Mouse (Mus musculus): ENCODE results near the gene Slc38a5. TPM values are rescaled to one million over a fixed set of nuclear protein-coding genes. Genes with fewer than 3 reads are reported as not detected.

Slc38a5 gene
- polyA plus RNA-seq, 1 experiment from 2014 or later: 13.0 TPM

DNA sequence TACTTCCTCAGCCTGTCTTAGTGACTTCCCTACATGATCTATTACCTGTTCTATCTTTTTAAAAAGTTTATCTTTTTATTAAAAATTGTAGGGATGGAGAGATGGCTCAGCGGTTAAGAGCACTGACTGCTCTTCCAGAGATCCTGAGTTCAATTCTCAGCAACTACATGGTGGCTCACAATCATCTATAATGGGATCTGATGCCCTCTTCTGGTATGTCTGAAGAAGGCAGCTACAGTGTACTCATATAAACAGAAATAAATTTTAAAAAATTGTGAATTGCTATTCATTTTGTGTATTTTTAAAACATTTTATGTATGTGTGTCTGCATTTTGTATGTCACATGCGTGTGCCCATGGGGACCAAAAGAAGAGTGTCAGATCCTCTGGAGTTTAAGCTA lies 23.3 kb upstream of the Slc38a5 start:
- H3K4me1 ChIP-seq (ENCODE audit: control insufficient read depth, insufficient read depth, low read length): no peaks in the 10 kb centered on the region
- no peaks in the 10 kb centered on the region for H3K27me3 ChIP-seq (ENCODE audit: control insufficient read depth, insufficient read depth, low read length)
- 90% methylated on average over 2 of the region's 2 CpGs for WGBS
- no peaks in the 10 kb centered on the region for H3K9me3 ChIP-seq (ENCODE audit: control insufficient read depth, low read depth, low read length)
- no peak overlapping the region for H3K9ac ChIP-seq (replicated peaks; ENCODE audit: low read depth, low read length)
- no peak overlapping the region for H3K4me3 ChIP-seq (ENCODE audit: low read depth, low read length)
- ATAC-seq (ENCODE audit: insufficient number of reproducible peaks, insufficient read depth, low FRiP score, low read depth): no peak
- H3K27ac ChIP-seq (ENCODE audit: low read length): no peak overlapping the region
- no peak overlapping the region for H3K4me2 ChIP-seq (replicated peaks; ENCODE audit: low read depth, low read length)
- H3K36me3 ChIP-seq (ENCODE audit: control insufficient read depth, insufficient read depth, low read length): no peaks in the 10 kb centered on the region

DNA sequence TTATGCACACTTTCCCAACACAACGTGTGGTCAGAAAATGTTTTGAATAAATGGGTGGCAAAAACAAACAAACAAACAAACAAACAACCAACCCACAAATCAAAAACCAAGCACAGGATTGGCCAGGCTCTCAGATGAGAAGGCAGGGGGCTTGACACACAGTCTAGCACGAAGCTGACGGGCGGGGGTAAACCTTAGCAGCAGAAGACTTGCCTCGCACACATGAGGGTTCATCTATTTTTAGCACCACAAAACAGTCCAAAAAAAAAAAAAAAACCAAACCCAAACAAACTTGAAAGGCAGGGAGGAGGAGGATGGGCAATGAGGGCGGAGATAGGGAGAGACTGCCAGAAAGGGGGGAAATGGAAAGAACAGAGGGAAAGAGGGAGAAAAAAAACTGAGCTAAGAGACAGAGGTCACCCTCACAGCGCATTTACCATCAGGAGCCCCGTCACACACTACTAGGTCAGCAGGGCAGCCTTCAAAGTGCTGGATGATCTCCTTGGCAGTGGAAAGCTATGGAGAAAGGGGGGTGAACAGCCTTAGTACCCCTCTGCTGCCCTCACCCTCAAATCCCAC lies 22.3 kb upstream of the Slc38a5 start:
- Histone ChIP-seq H3K27ac (ENCODE audit: low read length) (no peak overlapping the region), H3K27me3 (ENCODE audit: control insufficient read depth, insufficient read depth, low read length) (no peaks in the 10 kb centered on the region), H3K36me3 (ENCODE audit: control insufficient read depth, insufficient read depth, low read length) (no peaks in the 10 kb centered on the region), H3K4me1 (ENCODE audit: control insufficient read depth, insufficient read depth, low read length) (no peaks in the 10 kb centered on the region), H3K9ac (replicated peaks; ENCODE audit: low read depth, low read length) (no peak overlapping the region), H3K4me2 (replicated peaks; ENCODE audit: low read depth, low read length) (no peak overlapping the region), H3K4me3 (ENCODE audit: low read depth, low read length) (no peak overlapping the region), H3K9me3 (ENCODE audit: control insufficient read depth, low read depth, low read length) (no peaks in the 10 kb centered on the region)
- 84% methylated on average over 8 of the region's 8 CpGs for WGBS
- ATAC-seq (ENCODE audit: insufficient number of reproducible peaks, insufficient read depth, low FRiP score, low read depth): no peak

DNA sequence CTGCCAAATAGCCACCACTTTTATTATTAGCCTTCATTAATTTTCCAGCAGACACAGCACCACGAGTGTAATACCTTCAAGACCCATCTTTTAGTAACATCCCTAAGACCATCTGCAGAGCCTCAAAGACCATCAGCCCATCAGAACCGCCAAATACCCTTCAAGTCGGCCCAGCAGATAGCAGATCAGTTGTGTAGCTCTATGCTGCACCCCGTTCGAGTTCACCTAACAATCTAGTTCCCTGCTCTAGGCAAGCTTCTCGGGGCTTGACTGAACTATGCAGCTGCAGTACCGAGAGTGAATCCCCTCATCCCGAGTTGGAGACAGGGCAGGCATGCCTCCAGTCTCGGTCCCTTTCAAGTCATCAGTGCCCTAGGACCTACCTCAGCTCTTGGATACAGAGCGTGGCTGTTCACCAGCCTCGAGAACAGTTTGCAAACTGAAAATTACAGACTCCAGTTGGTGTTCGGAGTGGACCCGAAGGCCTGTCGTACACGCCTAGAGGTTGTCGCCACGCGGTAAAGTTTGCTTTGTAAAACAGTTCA lies 19.1 kb upstream of the Slc38a5 start:
- ATAC-seq (ENCODE audit: insufficient number of reproducible peaks, insufficient read depth, low FRiP score, low read depth): peak; percentile 44; the same call in 1 of the 2 replicates
- Histone ChIP-seq H3K36me3 (ENCODE audit: control insufficient read depth, insufficient read depth, low read length) (no peaks in the 10 kb centered on the region), H3K9ac (replicated peaks; ENCODE audit: low read depth, low read length) (peak overlapping the region; percentile 46), H3K4me1 (ENCODE audit: control insufficient read depth, insufficient read depth, low read length) (no peaks in the 10 kb centered on the region), H3K4me3 (ENCODE audit: low read depth, low read length) (peak overlapping the region; percentile 45), H3K27me3 (ENCODE audit: control insufficient read depth, insufficient read depth, low read length) (no peaks in the 10 kb centered on the region), H3K4me2 (replicated peaks; ENCODE audit: low read depth, low read length) (peak overlapping the region; percentile 57), H3K27ac (ENCODE audit: low read length) (no peak overlapping the region), H3K9me3 (ENCODE audit: control insufficient read depth, low read depth, low read length) (no peaks in the 10 kb centered on the region)
- WGBS: 16% methylated on average over 18 of the region's 18 CpGs

DNA sequence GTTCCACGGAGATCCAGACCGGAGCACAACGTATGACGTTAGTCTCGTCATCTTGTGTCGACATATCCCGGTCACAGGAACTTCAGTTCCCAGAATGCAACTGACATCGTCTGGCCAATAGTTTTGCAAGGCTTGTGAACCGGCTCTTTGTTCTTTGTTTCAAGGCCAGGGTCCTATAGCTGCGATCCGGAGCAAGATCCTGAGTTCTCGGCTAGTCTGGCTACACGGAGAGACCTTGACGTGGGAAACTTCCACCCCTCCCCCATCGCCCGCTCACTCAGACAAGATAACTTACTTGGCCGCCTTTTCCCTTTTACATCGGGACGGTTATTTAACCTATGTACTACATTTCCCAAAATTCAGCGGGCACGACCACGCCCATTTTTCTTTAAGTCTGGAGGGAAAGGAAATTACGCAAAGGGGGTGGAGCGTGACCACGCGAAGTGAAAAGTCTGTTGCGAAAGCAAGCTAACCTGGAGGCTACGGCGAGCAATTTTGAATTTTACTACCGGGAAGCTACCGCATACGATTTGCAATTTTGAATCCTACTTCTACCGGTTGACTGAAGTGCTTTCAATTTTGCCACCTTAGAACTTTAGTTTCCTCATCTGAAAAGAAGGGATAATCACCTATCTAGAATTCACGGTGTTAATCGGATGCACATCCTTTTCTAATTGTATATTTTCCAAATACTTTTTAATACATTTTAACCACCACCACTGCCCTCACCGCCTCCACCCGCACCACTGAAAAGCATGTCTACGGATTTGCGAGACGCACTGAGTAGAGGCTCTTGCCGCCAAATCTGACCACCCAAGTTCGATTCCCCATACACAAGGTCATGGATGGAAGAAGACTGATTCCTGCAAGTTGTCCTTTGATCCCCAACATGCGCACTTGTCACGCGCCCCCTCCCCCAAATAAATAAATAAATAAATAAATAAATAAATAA lies 18.3 kb upstream of the Slc38a5 start, which contains the start of gene Ftsj1:
Gene Ftsj1, minus strand, starts transcription at position 73 of the 952 bp plus-strand sequence.
- H3K27me3 ChIP-seq (ENCODE audit: control insufficient read depth, insufficient read depth, low read length): no peaks in the 10 kb centered on the region
- H3K27ac ChIP-seq (ENCODE audit: low read length): no peak within 1 kb of the TSS

DNA sequence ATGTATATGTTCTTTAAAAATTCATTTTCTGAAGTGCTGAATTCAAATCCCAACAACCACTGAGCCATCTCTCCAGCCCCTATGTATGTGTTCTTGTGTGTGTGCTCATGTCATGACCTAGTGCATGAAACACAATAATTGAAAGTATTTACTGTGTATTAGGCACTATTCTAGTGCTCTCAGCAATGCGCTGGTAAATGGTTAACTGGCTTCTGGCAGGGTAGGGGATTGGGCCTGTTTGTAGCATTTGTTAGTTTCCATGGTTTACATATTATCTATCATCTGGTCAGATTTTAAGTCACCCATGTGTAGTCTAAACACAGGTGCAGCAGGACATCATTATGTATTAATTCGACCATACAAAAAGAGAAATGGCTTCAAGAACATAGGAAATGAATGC lies 17.2 kb upstream of the Slc38a5 start:
- Histone ChIP-seq H3K36me3 (ENCODE audit: control insufficient read depth, insufficient read depth, low read length) (no peaks in the 10 kb centered on the region), H3K27ac (ENCODE audit: low read length) (no peak overlapping the region), H3K4me3 (ENCODE audit: low read depth, low read length) (no peak overlapping the region), H3K27me3 (ENCODE audit: control insufficient read depth, insufficient read depth, low read length) (no peaks in the 10 kb centered on the region), H3K4me2 (replicated peaks; ENCODE audit: low read depth, low read length) (no peak overlapping the region), H3K4me1 (ENCODE audit: control insufficient read depth, insufficient read depth, low read length) (no peaks in the 10 kb centered on the region), H3K9me3 (ENCODE audit: control insufficient read depth, low read depth, low read length) (no peaks in the 10 kb centered on the region), H3K9ac (replicated peaks; ENCODE audit: low read depth, low read length) (no peak overlapping the region)
- WGBS: 69% methylated on average over 2 of the region's 2 CpGs
- ATAC-seq (ENCODE audit: insufficient number of reproducible peaks, insufficient read depth, low FRiP score, low read depth): no peak

More for the DNA sequence above, 18.3 kb upstream of the Slc38a5 start, which contains the start of gene Ftsj1:
- Histone ChIP-seq H3K9me3 (ENCODE audit: control insufficient read depth, low read depth, low read length) (no peaks in the 10 kb centered on the region), H3K4me2 (replicated peaks; ENCODE audit: low read depth, low read length) (peak within 1 kb of the TSS; percentile 57), H3K4me3 (ENCODE audit: low read depth, low read length) (peak within 1 kb of the TSS; percentile 45), H3K4me1 (ENCODE audit: control insufficient read depth, insufficient read depth, low read length) (no peaks in the 10 kb centered on the region), H3K9ac (replicated peaks; ENCODE audit: low read depth, low read length) (peak within 1 kb of the TSS; percentile 46), H3K36me3 (ENCODE audit: control insufficient read depth, insufficient read depth, low read length) (no peaks in the 10 kb centered on the region)
- ATAC-seq (ENCODE audit: insufficient number of reproducible peaks, insufficient read depth, low FRiP score, low read depth): peak; percentile 91
- WGBS: 15% methylated on average over 45 of the region's 45 CpGs

DNA sequence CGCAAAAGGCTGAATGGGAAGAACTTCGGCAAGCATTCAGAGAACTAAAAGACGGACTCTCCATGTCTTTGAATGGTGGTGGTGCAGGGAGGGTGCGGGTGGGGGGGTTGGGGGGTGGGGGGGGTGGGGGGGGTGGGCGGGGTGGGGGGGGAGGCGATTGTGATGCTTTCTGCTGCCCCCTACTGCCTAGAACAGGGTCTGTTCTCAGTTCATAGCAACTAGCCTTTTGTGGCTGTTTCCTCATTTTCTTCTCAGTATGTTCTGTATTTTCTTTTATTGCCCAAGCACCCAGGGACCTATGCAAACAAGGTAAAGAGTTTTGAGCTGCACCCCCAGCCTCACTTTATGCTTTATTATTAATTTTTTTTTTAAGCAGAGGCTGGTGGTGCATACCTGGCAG lies 15.1 kb upstream of the Slc38a5 start:
- Histone ChIP-seq H3K9ac (replicated peaks; ENCODE audit: low read depth, low read length) (no peak overlapping the region), H3K36me3 (ENCODE audit: control insufficient read depth, insufficient read depth, low read length) (no peaks in the 10 kb centered on the region), H3K27ac (ENCODE audit: low read length) (no peak overlapping the region), H3K9me3 (ENCODE audit: control insufficient read depth, low read depth, low read length) (no peaks in the 10 kb centered on the region), H3K4me1 (ENCODE audit: control insufficient read depth, insufficient read depth, low read length) (no peaks in the 10 kb centered on the region), H3K4me2 (replicated peaks; ENCODE audit: low read depth, low read length) (no peak overlapping the region), H3K4me3 (ENCODE audit: low read depth, low read length) (no peak overlapping the region), H3K27me3 (ENCODE audit: control insufficient read depth, insufficient read depth, low read length) (no peaks in the 10 kb centered on the region)
- no peak for ATAC-seq (ENCODE audit: insufficient number of reproducible peaks, insufficient read depth, low FRiP score, low read depth)
- 42% methylated on average over 3 of the region's 6 CpGs for WGBS

DNA sequence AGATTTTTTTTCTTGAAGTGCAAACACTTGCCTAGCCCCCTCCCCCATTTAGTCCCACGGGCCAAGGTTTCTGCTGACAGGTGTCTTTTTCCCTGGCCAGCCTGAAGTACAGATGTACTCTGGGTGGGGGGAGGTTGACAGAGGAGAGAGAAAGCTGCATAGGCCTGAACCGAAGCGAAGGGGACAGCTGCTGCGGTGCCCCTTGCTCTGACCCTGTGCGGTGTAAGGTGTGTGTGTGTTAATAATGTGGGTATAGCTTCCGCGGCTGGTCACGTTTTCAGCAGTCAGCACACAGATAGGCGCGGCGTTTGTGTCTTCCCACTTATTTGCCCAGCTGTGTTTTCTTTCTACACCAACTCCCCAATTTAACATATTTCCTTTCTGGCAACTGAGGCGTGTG lies 11.5 kb upstream of the Slc38a5 start:
- Histone ChIP-seq H3K27me3 (ENCODE audit: control insufficient read depth, insufficient read depth, low read length) (no peaks in the 10 kb centered on the region), H3K4me2 (replicated peaks; ENCODE audit: low read depth, low read length) (no peak overlapping the region), H3K4me3 (ENCODE audit: low read depth, low read length) (no peak overlapping the region), H3K4me1 (ENCODE audit: control insufficient read depth, insufficient read depth, low read length) (no peaks in the 10 kb centered on the region), H3K9me3 (ENCODE audit: control insufficient read depth, low read depth, low read length) (no peaks in the 10 kb centered on the region), H3K9ac (replicated peaks; ENCODE audit: low read depth, low read length) (no peak overlapping the region), H3K36me3 (ENCODE audit: control insufficient read depth, insufficient read depth, low read length) (no peaks in the 10 kb centered on the region), H3K27ac (ENCODE audit: low read length) (no peak overlapping the region)
- ATAC-seq (ENCODE audit: insufficient number of reproducible peaks, insufficient read depth, low FRiP score, low read depth): no peak
- 69% methylated on average over 12 of the region's 12 CpGs for WGBS

DNA sequence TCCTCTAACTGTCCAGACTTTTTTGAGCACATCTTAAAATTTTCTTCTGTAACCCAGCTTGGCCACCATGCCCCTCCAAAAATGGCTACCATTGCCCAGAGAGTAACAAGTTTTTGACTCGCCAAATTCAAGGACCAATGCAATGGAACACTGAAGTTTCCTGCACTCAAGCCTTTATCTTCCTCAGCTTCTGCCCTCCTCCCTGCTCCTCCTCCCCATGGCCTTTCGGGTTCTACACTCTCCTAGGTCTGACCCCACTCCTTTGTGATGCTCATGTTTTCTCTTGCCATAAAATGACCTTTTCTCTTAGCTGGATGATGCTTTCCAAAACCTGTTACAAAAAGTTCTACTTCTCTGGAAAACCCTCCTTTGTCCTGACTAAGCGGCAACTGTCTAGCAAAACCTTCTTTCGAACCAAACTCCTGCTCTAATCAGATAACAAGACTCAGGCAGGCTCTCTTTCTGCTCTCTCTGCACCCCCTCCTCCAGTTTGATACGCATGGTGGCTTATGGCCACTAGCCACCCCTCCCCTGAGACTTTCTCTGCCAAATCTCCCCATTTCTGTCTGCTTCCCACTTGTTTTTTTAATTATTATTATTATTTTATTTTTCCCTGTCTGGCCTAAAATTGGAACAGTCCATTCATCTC lies 7.7 kb upstream of the Slc38a5 start:
- H3K4me3 ChIP-seq (ENCODE audit: low read depth, low read length): no peak overlapping the region
- H3K27ac ChIP-seq (ENCODE audit: low read length): no peak overlapping the region
- WGBS: 76% methylated on average over 5 of the region's 5 CpGs
- no peaks in the 10 kb centered on the region for H3K36me3 ChIP-seq (ENCODE audit: control insufficient read depth, insufficient read depth, low read length)
- no peak overlapping the region for H3K9ac ChIP-seq (replicated peaks; ENCODE audit: low read depth, low read length)
- H3K4me2 ChIP-seq (replicated peaks; ENCODE audit: low read depth, low read length): no peak overlapping the region
- no peaks in the 10 kb centered on the region for H3K4me1 ChIP-seq (ENCODE audit: control insufficient read depth, insufficient read depth, low read length)
- no peaks in the 10 kb centered on the region for H3K9me3 ChIP-seq (ENCODE audit: control insufficient read depth, low read depth, low read length)
- no peak for ATAC-seq (ENCODE audit: insufficient number of reproducible peaks, insufficient read depth, low FRiP score, low read depth)
- H3K27me3 ChIP-seq (ENCODE audit: control insufficient read depth, insufficient read depth, low read length): no peaks in the 10 kb centered on the region

Measured in stomach, embryonic 14.5 days (tissue).